Mouse (Mus musculus): ENCODE measurements around the gene Kif3c.

Kif3c gene

GRCm38 (mm10) chr12:3364508-3365448, at the start of gene Kif3c:
Gene Kif3c (plus strand): TSS chr12:3365132.
- DNase-seq (ENCODE audit: extremely low read depth, low read depth, low spot score) = no peak

- peak; percentile 66 for DNase-seq (ENCODE audit: extremely low read depth, low read depth, low spot score)
Measured at GRCm38 (mm10) chr12:3316083-3316482, 48.8 kb upstream of the Kif3c start.

GRCm38 (mm10) chr12:3316937-3317336, 48.0 kb upstream of the Kif3c start:
- DNase-seq (ENCODE audit: extremely low read depth, low read depth, low spot score) = no peak

GRCm38 (mm10) chr12:3319377-3319776, 45.6 kb upstream of the Kif3c start:
- DNase-seq (ENCODE audit: extremely low read depth, low read depth, low spot score) = no peak

GRCm38 (mm10) chr12:3323241-3323640, 41.7 kb upstream of the Kif3c start:
- DNase-seq (ENCODE audit: extremely low read depth, low read depth, low spot score) = no peak

- DNase-seq (ENCODE audit: extremely low read depth, low read depth, low spot score) = no peak
Measured at GRCm38 (mm10) chr12:3325232-3325631, 39.7 kb upstream of the Kif3c start.

- DNase-seq (ENCODE audit: extremely low read depth, low read depth, low spot score) = no peak
Measured at GRCm38 (mm10) chr12:3329677-3330076, 35.3 kb upstream of the Kif3c start.

GRCm38 (mm10) chr12:3338931-3339330, 26.0 kb upstream of the Kif3c start:
- DNase-seq (ENCODE audit: extremely low read depth, low read depth, low spot score) = no peak

- DNase-seq (ENCODE audit: extremely low read depth, low read depth, low spot score) = no peak
Measured at GRCm38 (mm10) chr12:3344155-3344554, 20.8 kb upstream of the Kif3c start.

GRCm38 (mm10) chr12:3345038-3345437, 19.9 kb upstream of the Kif3c start:
- no peak for DNase-seq (ENCODE audit: extremely low read depth, low read depth, low spot score)

- DNase-seq (ENCODE audit: extremely low read depth, low read depth, low spot score) = no peak
Measured at GRCm38 (mm10) chr12:3347682-3348081, 17.2 kb upstream of the Kif3c start.

- no peak for DNase-seq (ENCODE audit: extremely low read depth, low read depth, low spot score)
Measured at GRCm38 (mm10) chr12:3349387-3349786, 15.5 kb upstream of the Kif3c start.

GRCm38 (mm10) chr12:3350136-3350535, 14.8 kb upstream of the Kif3c start:
- peak; percentile 7 for DNase-seq (ENCODE audit: extremely low read depth, low read depth, low spot score)

- DNase-seq (ENCODE audit: extremely low read depth, low read depth, low spot score) = no peak
Measured at GRCm38 (mm10) chr12:3352216-3352615, 12.7 kb upstream of the Kif3c start.

GRCm38 (mm10) chr12:3355068-3355467, 9.9 kb upstream of the Kif3c start:
- DNase-seq (ENCODE audit: extremely low read depth, low read depth, low spot score) = no peak

- no peak for DNase-seq (ENCODE audit: extremely low read depth, low read depth, low spot score)
Measured at GRCm38 (mm10) chr12:3356824-3357223, 8.1 kb upstream of the Kif3c start.

- no peak for DNase-seq (ENCODE audit: extremely low read depth, low read depth, low spot score)
Measured at GRCm38 (mm10) chr12:3359302-3359701, 5.6 kb upstream of the Kif3c start.

- DNase-seq (ENCODE audit: extremely low read depth, low read depth, low spot score) = no peak
Measured at GRCm38 (mm10) chr12:3360043-3360442, 4.9 kb upstream of the Kif3c start.

GRCm38 (mm10) chr12:3364076-3364475, 856 bp upstream of the Kif3c start:
- no peak for DNase-seq (ENCODE audit: extremely low read depth, low read depth, low spot score)

- DNase-seq (ENCODE audit: extremely low read depth, low read depth, low spot score) = no peak
Measured at GRCm38 (mm10) chr12:3365449-3366189, 687 bp downstream of the Kif3c start.

GRCm38 (mm10) chr12:3366190-3366956, 1.4 kb downstream of the Kif3c start:
- DNase-seq (ENCODE audit: extremely low read depth, low read depth, low spot score) = no peak

All from fat pad, adult 2 months (tissue).